Mouse (Mus musculus) adrenal gland, adult 2 months (tissue): ENCODE data around the gene Lcn2. TPM values are rescaled to one million over a fixed set of nuclear protein-coding genes. Genes with fewer than 3 reads are reported as not detected.

Experiments used
- DNase-seq: peaks from one replicate; pipeline ENCODE4 v3.0.0; 2021
- long read RNA-seq: library from polyadenylated mRNA; stranded (forward); transcript quantifications from one replicate; pipeline ENCODE4 v2.0.0, GENCODE M21; 2021
- polyA plus RNA-seq: library from polyadenylated mRNA; depleted of rRNA; stranded (reverse); fragments of >200 nt; gene quantifications from 2 replicates; pipeline ENCODE4 v1.2.3, GENCODE M21; 2012; rRNA removed
- total RNA-seq, 2 experiments: library from RNA; stranded (reverse); gene quantifications; 2 replicates each; pipeline ENCODE4 v1.2.3; 2021

Gene Lcn2
- total RNA-seq: 1 to 10 TPM; 2.2 to 2.8 TPM
- 0.45 and 2.1 TPM in 2 replicates for polyA plus RNA-seq
- long read RNA-seq: 0 reads

DNA sequence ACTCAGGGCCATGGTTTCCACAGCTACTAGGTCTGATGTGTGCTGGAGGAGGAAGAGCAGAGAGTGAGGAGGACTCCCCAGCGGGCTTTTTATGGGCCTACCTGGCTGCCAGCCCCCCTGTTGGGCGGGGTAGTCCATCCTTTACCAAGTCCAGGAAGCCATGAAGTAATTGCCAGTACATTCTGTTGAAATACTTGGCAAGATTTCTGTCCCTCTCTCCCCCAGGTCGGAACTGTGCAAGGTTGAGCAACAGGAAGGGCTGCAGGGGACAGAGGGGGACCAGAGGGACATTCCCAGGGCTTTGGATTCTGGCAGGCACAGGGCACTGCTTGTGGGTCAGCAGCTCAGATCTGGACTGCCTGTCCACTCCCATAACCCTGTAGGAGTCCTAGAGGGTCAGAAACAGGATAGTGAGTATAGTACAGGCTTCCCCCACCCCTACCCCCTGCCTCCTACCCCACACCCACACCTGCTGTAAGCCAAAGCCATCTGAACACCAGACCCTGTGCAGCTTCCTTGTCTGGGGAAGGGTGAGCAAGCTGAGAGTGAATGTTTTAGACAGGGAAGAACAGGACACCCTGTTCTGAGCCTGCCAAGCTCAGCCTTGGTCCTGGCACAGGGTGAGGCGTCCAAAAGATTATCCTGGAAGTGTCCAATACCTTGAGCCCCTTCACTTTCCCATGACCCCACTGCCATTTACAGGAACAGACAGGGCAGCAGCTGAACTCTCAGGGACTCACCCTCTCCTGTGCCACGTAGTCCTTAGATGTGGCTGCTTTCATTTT lies at the start of gene Lcn2:
Lcn2 (minus strand) TSS at position 547 of the 785 bp plus-strand sequence.
- peak; percentile 46 for DNase-seq

- no peak for DNase-seq
Measured at GRCm38 (mm10) chr2:32437612-32438166, 49.6 kb upstream of the Lcn2 start.

GRCm38 (mm10) chr2:32436686-32437372 lies 48.8 kb upstream of the Lcn2 start:
- no peak for DNase-seq

- peak; percentile 77 for DNase-seq
Measured at GRCm38 (mm10) chr2:32430701-32431676, 42.9 kb upstream of the Lcn2 start.

DNA sequence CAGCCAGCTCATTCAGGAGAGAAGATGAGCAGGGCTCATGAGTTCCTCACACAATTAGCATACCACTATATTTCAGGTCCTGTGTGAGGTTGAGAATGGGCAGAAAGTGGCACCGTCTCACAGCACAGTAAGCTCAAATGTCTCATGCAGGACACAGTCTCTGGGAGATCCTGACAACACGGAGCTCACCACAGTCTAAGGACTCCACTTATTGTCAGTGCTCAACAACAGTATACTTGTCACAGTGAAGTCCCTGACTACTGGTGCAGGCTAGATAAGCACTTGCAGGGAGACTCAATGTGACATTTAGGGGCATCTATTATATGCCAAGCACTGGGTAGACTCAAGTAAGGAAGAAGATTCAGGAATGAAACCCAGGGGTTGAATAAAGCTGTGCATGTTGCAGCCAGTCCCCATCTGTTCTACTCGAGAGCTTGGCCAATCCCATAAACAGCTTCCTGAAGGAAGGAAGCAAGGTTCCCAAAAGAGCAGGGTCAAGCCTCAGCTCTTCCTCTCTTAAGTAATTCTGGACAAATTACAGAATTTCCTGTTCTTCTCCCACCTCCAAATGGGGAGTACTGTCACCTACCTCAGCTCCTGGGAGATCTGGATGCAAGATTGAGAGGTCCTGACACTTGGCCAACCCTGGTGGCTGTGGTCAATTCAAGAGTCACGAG lies 41.3 kb upstream of the Lcn2 start:
- no peak for DNase-seq

GRCm38 (mm10) chr2:32428262-32428722 lies 40.2 kb upstream of the Lcn2 start:
- peak; percentile 83 for DNase-seq

DNA sequence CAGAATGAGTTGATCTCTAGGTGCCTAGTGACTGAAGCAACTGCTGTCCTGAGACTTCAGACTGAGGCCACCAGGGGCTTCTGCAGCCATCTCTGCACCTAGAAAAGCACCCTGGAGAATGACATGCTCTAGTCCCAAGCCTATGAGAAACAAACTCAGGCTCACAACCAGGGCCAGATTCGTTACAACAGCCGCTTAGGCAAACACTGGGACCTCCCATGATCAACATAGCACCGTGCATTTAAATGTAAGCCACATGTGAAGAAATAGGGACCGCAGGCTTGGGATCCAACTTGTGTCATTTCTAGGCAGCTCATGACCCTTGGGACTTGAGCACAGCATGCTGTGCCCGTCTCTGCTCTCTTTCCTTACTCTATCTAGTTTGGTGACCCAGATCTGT lies 39.7 kb upstream of the Lcn2 start:
- DNase-seq: no peak

GRCm38 (mm10) chr2:32426141-32426540 lies 38.1 kb upstream of the Lcn2 start:
- DNase-seq: peak; percentile 55

- DNase-seq: no peak
Measured at GRCm38 (mm10) chr2:32425568-32425967, 37.5 kb upstream of the Lcn2 start.

- no peak for DNase-seq
Measured at GRCm38 (mm10) chr2:32424796-32425195, 36.7 kb upstream of the Lcn2 start.

GRCm38 (mm10) chr2:32423481-32424331 lies 35.7 kb upstream of the Lcn2 start:
- peak; percentile 86 for DNase-seq

- peak; percentile 39 for DNase-seq
Measured at GRCm38 (mm10) chr2:32421851-32422251, 33.8 kb upstream of the Lcn2 start.

DNA sequence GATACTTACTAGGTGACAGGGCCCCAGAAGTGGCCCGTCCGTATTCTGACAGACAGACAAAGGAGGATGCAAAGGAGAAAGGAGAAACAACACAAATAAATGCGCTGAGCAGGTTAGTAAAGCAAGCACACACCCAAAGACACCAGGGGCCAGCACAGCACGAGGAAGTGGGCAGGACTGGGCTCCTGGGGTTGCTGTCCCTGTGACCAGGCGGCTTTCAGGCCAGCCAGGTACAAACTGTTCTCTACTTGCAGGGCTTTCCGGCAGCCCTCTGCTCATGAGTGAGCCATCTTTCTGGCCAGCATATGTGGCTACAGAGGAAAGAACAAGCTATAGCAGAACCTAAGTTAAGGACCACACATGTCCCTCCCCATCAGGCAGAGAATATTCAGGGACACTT lies 32.6 kb upstream of the Lcn2 start:
- no peak for DNase-seq

DNA sequence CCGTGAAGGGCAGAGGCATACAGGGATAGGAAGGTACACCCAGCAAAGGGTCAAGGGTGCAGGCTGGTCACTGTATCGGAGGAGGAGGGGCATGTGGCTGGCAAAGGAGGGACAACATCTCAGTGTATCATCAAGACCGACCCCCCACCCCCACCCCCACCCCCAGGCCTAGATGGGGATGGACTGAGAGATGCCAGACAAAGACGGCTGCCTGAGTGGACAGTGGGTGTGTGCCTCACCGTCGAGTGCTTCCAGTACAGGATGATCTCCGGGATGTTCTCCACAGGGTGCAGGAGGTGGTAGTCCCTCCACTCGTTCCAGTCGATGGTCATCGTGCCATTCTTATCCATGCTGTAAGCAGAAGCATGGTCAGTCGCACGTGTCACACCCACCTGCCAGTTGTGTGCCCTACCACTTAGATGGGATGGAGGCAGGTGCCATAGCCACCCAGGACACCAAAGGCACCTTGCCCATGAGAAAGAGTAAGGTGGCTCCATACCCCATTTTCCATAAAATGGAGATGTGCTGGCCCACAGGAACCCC lies 32.1 kb upstream of the Lcn2 start:
- DNase-seq: no peak

DNA sequence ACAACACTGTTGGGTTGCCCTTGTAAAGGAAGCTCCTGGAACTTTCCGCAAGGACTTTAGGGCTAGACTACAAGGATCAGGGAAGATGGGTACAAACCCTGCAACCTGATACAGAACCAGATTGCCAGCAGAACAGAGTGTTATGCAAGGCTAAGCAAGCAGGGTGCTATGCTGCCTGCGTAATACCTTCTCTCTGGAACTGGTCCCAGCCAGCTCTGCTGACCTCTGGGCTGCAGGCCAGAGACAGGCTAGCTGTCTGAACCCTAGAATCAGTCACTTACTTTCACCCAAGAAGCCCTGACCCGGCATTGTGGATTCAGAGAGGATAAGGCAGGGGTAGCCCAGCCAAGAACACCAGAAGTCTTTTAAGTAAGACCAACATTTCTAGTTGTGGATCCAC lies 31.3 kb upstream of the Lcn2 start:
- DNase-seq: peak; percentile 93

DNA sequence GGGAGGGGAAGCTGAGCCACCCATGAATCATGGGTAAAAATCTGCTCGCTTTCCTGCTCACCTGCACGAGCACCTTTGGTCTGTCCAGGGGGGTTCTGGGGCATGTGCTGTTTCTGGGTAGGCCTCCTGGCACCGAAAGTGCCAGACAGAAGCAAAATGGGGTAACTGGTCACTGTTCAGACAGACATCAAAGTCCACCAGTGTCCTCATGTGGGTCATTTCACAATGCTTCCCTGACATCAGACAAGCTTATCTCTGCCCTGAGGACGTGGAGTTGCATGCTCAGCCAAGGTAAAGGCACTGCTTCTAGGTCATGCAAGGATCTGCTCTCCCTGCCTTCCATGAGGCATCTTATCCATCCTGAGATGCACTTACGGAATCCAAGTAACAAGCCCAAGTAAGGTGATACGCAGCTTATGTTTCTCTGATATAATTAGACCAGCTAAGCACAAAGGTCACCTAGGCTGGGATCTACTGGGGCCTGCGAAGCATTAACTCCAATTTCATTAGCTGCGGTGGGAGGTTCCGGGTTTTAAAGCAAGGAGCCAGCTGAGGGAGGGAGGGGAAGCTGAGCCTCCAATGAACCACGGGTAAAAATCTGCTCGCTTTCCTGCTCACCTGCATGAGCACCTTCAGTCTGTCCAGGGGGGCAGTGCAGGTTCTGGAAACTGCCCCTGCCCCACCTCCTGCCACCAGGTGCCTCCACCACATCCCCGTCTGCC lies 30.5 kb upstream of the Lcn2 start:
- DNase-seq: no peak

GRCm38 (mm10) chr2:32417486-32417885 lies 29.4 kb upstream of the Lcn2 start:
- DNase-seq: no peak

DNA sequence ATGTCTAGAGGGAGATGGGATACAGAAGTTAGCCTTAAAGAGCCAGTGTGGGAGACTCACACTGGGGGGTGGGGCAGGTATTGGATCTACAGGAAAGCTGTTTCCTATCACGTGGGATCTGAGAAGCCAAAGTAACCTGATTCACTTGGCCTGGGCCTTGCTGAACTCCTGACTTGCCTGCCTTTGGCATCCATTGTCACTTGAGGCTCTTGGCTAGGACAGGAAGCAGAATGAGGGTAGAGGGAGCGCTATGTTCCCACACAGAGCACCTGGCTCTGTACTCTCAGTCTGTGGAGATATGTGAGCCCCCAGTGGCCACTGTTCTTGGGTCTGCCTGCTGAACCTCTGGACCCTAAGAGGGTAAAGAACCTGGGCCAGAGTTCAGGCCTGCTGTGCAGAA lies 28.5 kb upstream of the Lcn2 start:
- DNase-seq: no peak

DNA sequence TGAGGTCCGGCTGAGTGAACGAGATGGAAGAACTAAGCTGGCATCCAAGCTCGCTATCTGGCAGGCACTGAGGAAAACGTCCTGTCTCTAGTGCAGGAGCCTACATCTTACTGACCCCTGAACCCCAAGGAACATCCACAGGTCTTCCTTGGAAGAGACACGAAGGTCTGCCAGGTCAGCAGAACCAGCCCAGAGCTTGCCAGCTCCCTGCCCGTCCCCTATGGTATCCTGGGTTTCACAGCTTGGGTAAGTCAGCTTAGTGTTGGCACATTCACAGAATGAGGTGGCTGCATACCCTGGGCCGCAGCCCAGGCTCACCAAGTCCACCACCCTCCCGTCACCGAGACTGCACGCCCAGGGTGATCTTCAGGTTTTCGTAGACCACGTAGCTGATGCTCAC lies 27.7 kb upstream of the Lcn2 start:
- no peak for DNase-seq
